Mouse (Mus musculus): ENCODE measurements around the gene Wdr77. TPM values are rescaled to one million over a fixed set of nuclear protein-coding genes. Genes with fewer than 3 reads are reported as not detected.

Wdr77 gene
- total RNA-seq, 2 experiments from 2014 or later, result 37.0 to 84.6 TPM

Other genes starting within 250 kb of the Wdr77 start
- 70.6 and 73.8 TPM in 2 replicates for gene Rap1a, start 158.0 kb upstream of the Wdr77 start, total RNA-seq (2014; fragmentation: Nextera tagmentation)
- gene Rap1a, start 158.0 kb upstream of the Wdr77 start, total RNA-seq (2017), result 91.7 and 119 TPM in 2 replicates
- not detected in 2 replicates for gene Adora3, start 88.5 kb upstream of the Wdr77 start, total RNA-seq (2014; fragmentation: Nextera tagmentation)
- gene Adora3, start 88.5 kb upstream of the Wdr77 start, total RNA-seq (2017), result not detected in 2 replicates
- gene Tmigd3, start 88.5 kb upstream of the Wdr77 start, total RNA-seq (2014; fragmentation: Nextera tagmentation), result not detected in 2 replicates
- gene Tmigd3, start 88.5 kb upstream of the Wdr77 start, total RNA-seq (2017), result not detected in 2 replicates
- 0.35 and 2.8 TPM in 2 replicates for gene I830077J02Rik, start 26.7 kb upstream of the Wdr77 start, total RNA-seq (2014; fragmentation: Nextera tagmentation)
- 0.52 and 8.0 TPM in 2 replicates for gene I830077J02Rik, start 26.7 kb upstream of the Wdr77 start, total RNA-seq (2017)
- 376 and 381 TPM in 2 replicates for gene Atp5f1, start 730 bp downstream of the Wdr77 start, total RNA-seq (2014; fragmentation: Nextera tagmentation)
- 527 and 581 TPM in 2 replicates for gene Atp5f1, start 730 bp downstream of the Wdr77 start, total RNA-seq (2017)
- 5.9 and 7.8 TPM in 2 replicates for gene Ovgp1, start 14.3 kb downstream of the Wdr77 start, total RNA-seq (2014; fragmentation: Nextera tagmentation)
- gene Ovgp1, start 14.3 kb downstream of the Wdr77 start, total RNA-seq (2017), result 2.4 and 7.4 TPM in 2 replicates
- gene Pifo, start 55.3 kb downstream of the Wdr77 start, total RNA-seq (2014; fragmentation: Nextera tagmentation), result not detected in 2 replicates
- gene Pifo, start 55.3 kb downstream of the Wdr77 start, total RNA-seq (2017), result not detected in 2 replicates
- gene Chil5, start 73.4 kb downstream of the Wdr77 start, total RNA-seq (2014; fragmentation: Nextera tagmentation), result not detected in 2 replicates
- not detected in 2 replicates for gene Chil5, start 73.4 kb downstream of the Wdr77 start, total RNA-seq (2017)
- not detected in 2 replicates for gene Chia1, start 153.9 kb downstream of the Wdr77 start, total RNA-seq (2014; fragmentation: Nextera tagmentation)
- not detected in 2 replicates for gene Chia1, start 153.9 kb downstream of the Wdr77 start, total RNA-seq (2017)
- 47.1 TPM in 1 of 2 replicates, not detected in the other for gene Chil3, start 208.2 kb downstream of the Wdr77 start, total RNA-seq (2014; fragmentation: Nextera tagmentation)
- gene Chil3, start 208.2 kb downstream of the Wdr77 start, total RNA-seq (2017), result 3.2 and 10.7 TPM in 2 replicates

All from megakaryocyte-erythroid progenitor cell, adult 5-6 weeks (primary cell).